Mouse (Mus musculus): Measurements from ENCODE around the gene Osgin1. TPM values are rescaled to one million over a fixed set of nuclear protein-coding genes. Genes with fewer than 3 reads are reported as not detected.

The Osgin1 gene
- polyA plus RNA-seq, 1 experiment from 2014 or later: 0.76 TPM

DNA sequence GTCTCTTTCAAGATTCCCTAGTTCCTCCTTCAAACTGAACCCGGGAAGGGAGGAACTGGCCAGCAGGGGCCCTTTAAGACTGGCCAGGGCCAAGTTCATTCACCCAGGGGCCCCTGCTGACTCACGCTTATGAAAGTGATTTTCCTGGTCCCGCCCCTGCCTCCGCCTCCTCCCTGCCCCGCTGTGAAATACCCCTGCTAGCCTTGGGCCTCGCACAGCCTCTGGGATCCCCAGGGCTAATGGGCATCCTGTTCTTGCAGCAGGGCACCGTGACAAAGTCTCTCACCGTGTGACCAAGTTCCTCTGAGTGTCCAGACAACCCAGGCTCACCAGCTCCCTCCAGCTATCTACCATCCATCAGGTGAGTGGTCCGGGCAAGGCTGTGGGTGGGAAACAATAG lies 3.0 kb downstream of the Osgin1 start:
- Histone ChIP-seq H3K27ac (no peak overlapping the region), H3K4me2 (replicated peaks) (peak overlapping the region; percentile 4; the same call in 1 of the 2 replicates), H3K4me1 (peaks cover 22% of the 10 kb centered on the region), H3K4me3 (no peak overlapping the region), H3K9ac (no peak overlapping the region), H3K9me3 (no peaks in the 10 kb centered on the region), H3K27me3 (peaks cover 7% of the 10 kb centered on the region; the same call in 1 of the 2 replicates), H3K36me3 (no peaks in the 10 kb centered on the region)
- no peak for ATAC-seq (ENCODE audit: low FRiP score, low read depth)
- WGBS: 18% methylated on average over 9 of the region's 9 CpGs

DNA sequence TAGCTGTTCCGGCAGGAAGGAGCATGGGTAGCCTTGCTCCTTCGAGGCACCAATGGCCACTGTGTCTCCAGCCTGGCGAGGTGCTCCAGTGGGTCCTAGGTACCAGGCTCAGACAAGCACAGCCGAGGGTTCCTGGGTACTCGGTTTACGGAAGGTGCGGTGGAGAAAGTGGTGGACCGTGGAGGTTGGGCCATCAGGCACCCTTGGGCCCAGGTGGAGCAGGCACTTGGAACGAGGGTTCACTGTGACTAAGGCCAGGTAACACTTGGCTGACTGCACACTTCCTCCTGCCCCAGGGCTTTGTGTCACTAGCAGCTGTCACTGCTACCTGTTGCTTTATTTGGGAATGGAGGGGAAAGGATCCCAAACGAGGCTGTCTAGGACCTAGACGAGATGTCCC lies 3.6 kb downstream of the Osgin1 start:
- 66% methylated on average over 11 of the region's 11 CpGs for WGBS
- no peak overlapping the region for H3K9ac ChIP-seq
- H3K27me3 ChIP-seq: peaks cover 12% of the 10 kb centered on the region; the same call in 1 of the 2 replicates
- no peaks in the 10 kb centered on the region for H3K9me3 ChIP-seq
- no peak overlapping the region for H3K4me3 ChIP-seq
- ATAC-seq (ENCODE audit: low FRiP score, low read depth): no peak
- peak overlapping the region; percentile 4; the same call in 1 of the 2 replicates for H3K4me2 ChIP-seq (replicated peaks)
- H3K27ac ChIP-seq: no peak overlapping the region
- H3K4me1 ChIP-seq: peaks cover 22% of the 10 kb centered on the region
- no peaks in the 10 kb centered on the region for H3K36me3 ChIP-seq

DNA sequence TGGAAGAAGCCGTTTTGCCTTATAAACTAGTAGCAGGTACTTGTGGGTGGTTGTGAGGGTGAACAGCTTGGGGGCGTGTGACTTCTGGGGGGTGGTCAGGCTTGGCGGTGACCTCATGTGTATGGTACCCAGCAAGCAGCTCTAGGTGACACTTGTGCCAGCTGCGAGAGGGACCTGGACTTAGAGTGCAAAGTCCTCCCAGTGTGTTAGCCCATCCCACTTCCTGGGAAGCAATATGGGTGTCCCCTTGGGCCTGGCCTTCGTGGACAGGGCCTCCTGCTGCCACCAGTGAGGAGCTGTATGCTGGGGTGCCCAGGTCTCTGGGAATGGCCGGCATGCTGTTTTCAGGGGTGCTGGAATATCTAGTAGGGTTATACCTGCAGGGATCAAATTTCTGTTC lies 5.0 kb downstream of the Osgin1 start:
- peaks cover 22% of the 10 kb centered on the region for H3K4me1 ChIP-seq
- 0 out of 2 replicates have a peak overlapping the region, but pooled peaks have one; percentile 5 for H3K9ac ChIP-seq
- no peaks in the 10 kb centered on the region for H3K36me3 ChIP-seq
- 79% methylated on average over 6 of the region's 6 CpGs for WGBS
- ATAC-seq (ENCODE audit: low FRiP score, low read depth): no peak
- H3K4me2 ChIP-seq (replicated peaks): no peak overlapping the region
- H3K27ac ChIP-seq: no peak overlapping the region
- H3K27me3 ChIP-seq: peaks cover 12% of the 10 kb centered on the region; the same call in 1 of the 2 replicates
- no peaks in the 10 kb centered on the region for H3K9me3 ChIP-seq
- no peak overlapping the region for H3K4me3 ChIP-seq

DNA sequence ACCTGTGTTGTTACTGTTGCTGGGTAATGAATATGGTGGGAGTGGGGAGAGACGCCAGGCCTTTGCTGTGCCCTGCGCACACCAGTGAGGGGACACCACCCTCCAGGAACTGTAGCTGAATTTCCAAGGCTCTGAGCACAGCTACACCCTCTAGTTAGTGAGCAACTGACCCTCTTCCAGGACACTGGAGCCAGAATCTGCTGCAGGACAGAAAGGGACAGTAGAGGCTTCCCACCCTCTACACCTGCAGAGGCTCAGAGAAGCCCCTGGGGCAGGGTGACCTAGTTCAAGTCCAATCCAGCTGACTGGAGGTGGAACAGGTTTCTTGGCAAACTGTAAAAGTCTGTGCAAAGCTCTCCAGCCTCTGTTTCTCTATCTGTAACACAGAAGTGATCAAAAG lies 5.5 kb downstream of the Osgin1 start:
- no peaks in the 10 kb centered on the region for H3K36me3 ChIP-seq
- peaks cover 22% of the 10 kb centered on the region for H3K4me1 ChIP-seq
- 92% methylated on average over 2 of the region's 2 CpGs for WGBS
- H3K27me3 ChIP-seq: peaks cover 12% of the 10 kb centered on the region; the same call in 1 of the 2 replicates
- no peak overlapping the region for H3K27ac ChIP-seq
- no peak for ATAC-seq (ENCODE audit: low FRiP score, low read depth)
- no peak overlapping the region for H3K9ac ChIP-seq
- H3K4me2 ChIP-seq (replicated peaks): no peak overlapping the region
- H3K9me3 ChIP-seq: no peaks in the 10 kb centered on the region
- no peak overlapping the region for H3K4me3 ChIP-seq

DNA sequence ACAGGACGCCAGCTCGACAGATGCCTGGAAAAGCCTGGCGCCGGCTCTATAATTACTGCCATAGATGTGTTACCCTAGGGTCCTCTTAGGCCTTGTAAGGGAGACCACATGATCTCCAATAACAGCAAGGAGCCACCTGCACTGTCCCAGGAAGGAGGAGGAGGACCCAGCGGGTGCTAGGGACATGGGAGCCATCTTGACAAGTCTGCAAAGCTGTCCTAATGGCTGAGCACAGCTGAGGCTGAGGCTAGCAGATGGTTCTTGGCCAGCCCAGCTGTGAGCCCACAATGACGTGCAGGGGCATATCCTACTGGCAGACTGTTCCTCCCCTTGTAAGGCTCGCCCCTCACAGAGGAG lies 5.9 kb downstream of the Osgin1 start:
- Histone ChIP-seq H3K36me3 (no peaks in the 10 kb centered on the region), H3K27me3 (peaks cover 12% of the 10 kb centered on the region; the same call in 1 of the 2 replicates), H3K9ac (no peak overlapping the region), H3K9me3 (no peaks in the 10 kb centered on the region), H3K4me1 (peaks cover 22% of the 10 kb centered on the region), H3K4me2 (replicated peaks) (0 out of 2 replicates have a peak overlapping the region, but pooled peaks have one; percentile 41), H3K27ac (no peak overlapping the region), H3K4me3 (no peak overlapping the region)
- 53% methylated on average over 7 of the region's 7 CpGs for WGBS
- ATAC-seq (ENCODE audit: low FRiP score, low read depth): peak; percentile 57; the same call in 1 of the 2 replicates

DNA sequence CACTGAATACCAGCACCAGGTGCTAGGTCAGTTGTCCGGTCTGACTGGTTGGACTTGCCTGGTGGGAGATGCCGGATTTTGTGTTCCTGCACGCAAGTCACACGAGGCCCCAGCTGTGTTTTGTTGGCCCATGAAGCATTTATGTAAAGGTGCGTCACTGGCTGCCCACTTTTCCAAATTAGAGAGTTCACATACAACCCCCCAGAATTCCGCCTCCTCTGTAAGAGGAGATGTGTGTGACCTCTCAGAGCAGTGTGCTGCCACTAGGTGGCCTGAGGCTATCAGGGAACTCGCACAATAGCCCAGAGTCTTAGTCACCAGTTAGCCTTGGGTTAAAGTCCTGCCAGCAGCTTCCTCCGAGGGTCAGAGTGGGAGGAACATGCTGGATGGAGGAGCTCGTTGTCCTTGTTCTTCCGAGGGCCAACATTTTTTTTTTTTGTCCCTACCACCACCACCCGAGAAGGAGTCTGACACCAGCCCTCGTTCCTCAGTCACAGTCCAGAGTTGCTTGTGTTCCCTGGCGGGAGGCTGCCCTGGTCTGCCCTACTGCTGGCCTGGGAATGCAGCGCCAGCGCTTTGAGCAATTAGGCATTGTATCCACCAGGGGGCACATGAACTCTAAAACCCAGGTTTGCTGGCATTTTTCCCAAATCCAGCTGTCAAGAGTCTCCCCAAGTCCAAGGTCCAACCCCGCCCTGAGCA lies 6.5 kb downstream of the Osgin1 start:
- no peak overlapping the region for H3K27ac ChIP-seq
- WGBS: 15% methylated on average over 16 of the region's 16 CpGs
- no peak overlapping the region for H3K9ac ChIP-seq
- H3K36me3 ChIP-seq: no peaks in the 10 kb centered on the region
- peaks cover 13% of the 10 kb centered on the region; the same call in 1 of the 2 replicates for H3K27me3 ChIP-seq
- peaks cover 22% of the 10 kb centered on the region for H3K4me1 ChIP-seq
- no peak overlapping the region for H3K4me3 ChIP-seq
- H3K9me3 ChIP-seq: no peaks in the 10 kb centered on the region
- no peak; the same call in 1 of the 2 replicates for ATAC-seq (ENCODE audit: low FRiP score, low read depth)
- H3K4me2 ChIP-seq (replicated peaks): peak overlapping the region; percentile 41

DNA sequence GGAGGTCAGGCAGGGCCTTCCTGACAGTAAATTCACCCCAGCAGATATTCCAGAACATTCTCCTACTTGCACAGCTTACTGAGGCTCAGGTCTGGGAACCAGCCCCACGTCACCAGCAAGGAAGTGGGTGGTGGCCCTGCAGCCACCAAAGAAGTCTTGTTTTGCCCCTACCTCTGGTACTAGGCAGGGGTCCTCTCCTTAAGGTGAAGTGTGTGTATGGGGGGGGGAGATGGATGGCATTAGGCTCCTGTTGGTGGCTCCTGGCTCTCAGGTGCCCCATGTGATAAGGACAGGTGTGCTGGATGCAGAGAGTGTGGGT lies 7.0 kb downstream of the Osgin1 start:
- no peak overlapping the region for H3K4me3 ChIP-seq
- no peaks in the 10 kb centered on the region for H3K9me3 ChIP-seq
- H3K4me1 ChIP-seq: peaks cover 22% of the 10 kb centered on the region
- peaks cover 15% of the 10 kb centered on the region; the same call in 1 of the 2 replicates for H3K27me3 ChIP-seq
- H3K9ac ChIP-seq: no peak overlapping the region
- H3K36me3 ChIP-seq: no peaks in the 10 kb centered on the region
- peak overlapping the region; percentile 41 for H3K4me2 ChIP-seq (replicated peaks)
- no peak overlapping the region for H3K27ac ChIP-seq
- 52% methylated on average over 1 of the region's 1 CpGs for WGBS
- ATAC-seq (ENCODE audit: low FRiP score, low read depth): no peak

DNA sequence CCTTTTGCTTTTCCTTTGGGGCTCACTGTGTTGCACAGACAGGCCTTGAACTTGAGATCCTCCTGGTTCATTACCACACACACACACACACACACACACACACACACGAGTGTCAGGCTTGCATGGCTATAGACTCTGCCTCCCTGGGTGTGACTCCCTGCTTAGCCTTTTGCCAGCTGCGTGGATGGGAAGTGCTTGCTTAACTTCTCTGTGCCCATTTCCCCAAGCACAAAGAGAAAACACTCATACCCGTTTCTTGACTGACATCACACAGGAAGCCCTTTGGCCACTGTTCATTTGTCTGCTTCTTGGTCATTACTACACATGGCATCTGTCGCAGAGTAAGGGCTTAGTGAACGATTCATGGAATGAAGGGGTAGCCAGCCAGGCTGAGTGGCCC lies 8.1 kb downstream of the Osgin1 start:
- WGBS: 58% methylated on average over 5 of the region's 5 CpGs
- H3K27ac ChIP-seq: no peak overlapping the region
- no peak overlapping the region for H3K4me2 ChIP-seq (replicated peaks)
- H3K4me3 ChIP-seq: no peak overlapping the region
- H3K9ac ChIP-seq: no peak overlapping the region
- H3K36me3 ChIP-seq: no peaks in the 10 kb centered on the region
- H3K9me3 ChIP-seq: no peaks in the 10 kb centered on the region
- peaks cover 16% of the 10 kb centered on the region for H3K27me3 ChIP-seq
- ATAC-seq (ENCODE audit: low FRiP score, low read depth): no peak
- H3K4me1 ChIP-seq: peaks cover 21% of the 10 kb centered on the region

DNA sequence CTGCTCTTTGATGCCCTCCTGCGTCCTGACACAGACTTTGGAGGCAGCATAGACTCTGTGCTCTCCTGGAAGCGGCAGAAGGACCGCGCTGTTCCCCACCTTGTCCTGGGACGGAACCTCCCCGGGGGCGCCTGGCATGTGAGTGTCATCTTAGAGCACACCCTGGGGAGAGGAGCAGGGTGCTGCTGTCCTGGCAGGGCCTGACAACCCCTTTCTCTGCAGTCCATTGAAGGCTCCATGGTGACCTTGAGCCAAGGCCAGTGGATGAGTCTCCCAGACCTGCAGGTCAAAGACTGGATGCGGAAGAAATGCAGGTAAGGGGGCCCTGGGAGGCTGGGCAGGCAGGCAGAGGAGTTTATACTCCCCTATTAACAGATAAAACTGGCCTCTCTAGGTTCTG lies 9.0 kb downstream of the Osgin1 start:
- H3K36me3 ChIP-seq: no peaks in the 10 kb centered on the region
- no peak for ATAC-seq (ENCODE audit: low FRiP score, low read depth)
- WGBS: 92% methylated on average over 8 of the region's 8 CpGs
- H3K4me1 ChIP-seq: peaks cover 27% of the 10 kb centered on the region
- H3K4me3 ChIP-seq: no peak overlapping the region
- H3K4me2 ChIP-seq (replicated peaks): no peak overlapping the region
- H3K9ac ChIP-seq: no peak overlapping the region
- H3K27ac ChIP-seq: no peak overlapping the region
- H3K9me3 ChIP-seq: no peaks in the 10 kb centered on the region
- peaks cover 25% of the 10 kb centered on the region for H3K27me3 ChIP-seq

DNA sequence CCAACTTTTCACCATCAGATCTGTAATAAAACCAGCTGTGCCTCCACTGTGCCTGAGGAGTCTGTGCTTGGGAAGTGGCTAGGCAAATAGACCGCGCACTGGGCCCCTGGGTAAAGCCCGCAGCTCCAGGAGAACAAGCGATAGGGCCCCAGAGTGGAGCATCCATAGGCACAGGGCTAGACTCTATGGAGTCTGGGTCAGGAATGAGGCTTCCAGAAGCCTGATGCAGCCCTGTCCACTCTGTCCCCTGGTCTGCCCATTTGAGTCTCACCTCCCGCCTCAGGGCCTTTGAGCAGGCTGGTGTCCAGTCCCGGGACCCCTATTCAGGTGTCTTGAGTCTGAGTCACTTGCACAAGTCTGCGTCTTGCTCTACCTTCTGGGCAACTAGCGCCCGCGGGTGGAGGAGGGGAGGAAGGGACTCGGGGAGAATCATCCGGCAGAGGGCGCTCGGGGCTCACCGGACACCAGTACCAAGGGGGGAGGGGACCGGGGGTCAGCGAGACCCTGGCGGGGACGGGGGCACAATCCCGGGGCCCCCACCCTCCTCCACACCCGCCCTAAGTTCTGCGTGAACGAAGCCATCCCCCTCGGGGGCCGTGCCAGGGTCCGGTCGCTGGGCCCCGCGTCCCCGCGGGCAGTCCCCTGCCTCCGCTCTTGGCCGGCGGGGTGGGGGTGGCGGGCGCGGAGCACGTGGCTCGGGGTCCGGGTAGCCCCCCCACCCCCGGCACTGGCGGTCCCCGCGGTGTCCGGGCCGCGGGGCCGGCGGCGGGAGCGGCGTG lies 12.5 kb downstream of the Osgin1 start, which contains the start of gene Necab2:
Necab2 (plus strand) TSS at position 509 of the 779 bp plus-strand sequence.
- no peak within 1 kb of the TSS for H3K27ac ChIP-seq
- peaks cover 14% of the 10 kb centered on the region for H3K4me1 ChIP-seq
- peaks cover 45% of the 10 kb centered on the region for H3K27me3 ChIP-seq
- no peaks in the 10 kb centered on the region for H3K36me3 ChIP-seq
- H3K4me2 ChIP-seq (replicated peaks): peak within 1 kb of the TSS; percentile 83
- peak within 1 kb of the TSS; percentile 71 for H3K4me3 ChIP-seq
- H3K9me3 ChIP-seq: no peaks in the 10 kb centered on the region
- WGBS: 1% methylated on average over 40 of the region's 52 CpGs
- peak within 1 kb of the TSS; percentile 74 for H3K9ac ChIP-seq
- ATAC-seq (ENCODE audit: low FRiP score, low read depth): peak; percentile 68

DNA sequence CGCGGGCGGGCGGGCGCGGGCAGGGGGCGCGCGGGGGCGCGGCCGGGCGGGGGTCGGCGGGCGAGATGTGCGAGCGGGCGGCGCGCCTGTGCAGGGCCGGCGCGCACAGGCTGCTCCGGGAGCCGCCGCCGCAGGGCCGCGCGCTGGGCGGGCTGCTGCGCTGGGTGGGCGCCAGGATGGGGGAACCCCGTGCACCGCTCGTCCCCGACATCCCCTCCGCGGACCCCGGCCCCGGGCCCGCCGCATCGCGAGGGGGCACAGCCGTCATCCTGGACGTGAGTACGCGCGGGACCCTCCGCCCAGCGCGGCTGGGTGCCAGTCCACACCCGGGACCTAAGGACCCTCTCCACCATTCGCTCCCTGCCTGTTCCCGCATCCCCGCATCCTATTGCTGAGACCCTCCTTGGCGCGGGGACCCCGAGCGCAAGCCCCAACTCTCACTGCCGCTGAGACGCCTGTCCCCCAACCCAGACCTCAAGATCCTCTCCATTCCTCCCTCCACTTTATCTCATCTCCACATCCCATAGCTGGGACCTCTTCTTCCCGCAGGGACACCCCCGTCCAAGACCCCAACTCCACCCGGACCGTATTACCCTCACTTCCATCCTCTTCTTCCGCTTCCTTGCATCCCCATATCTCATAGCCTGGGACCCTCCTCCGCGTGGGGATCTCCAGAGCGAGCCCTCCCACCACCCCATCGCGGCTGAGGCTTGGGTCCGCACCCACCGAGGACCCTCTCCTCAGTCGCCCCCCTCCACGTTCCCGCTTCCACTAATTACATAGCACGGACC lies 13.3 kb downstream of the Osgin1 start:
- no peaks in the 10 kb centered on the region for H3K9me3 ChIP-seq
- H3K27ac ChIP-seq: no peak overlapping the region
- H3K36me3 ChIP-seq: no peaks in the 10 kb centered on the region
- H3K27me3 ChIP-seq: peaks cover 38% of the 10 kb centered on the region
- peaks cover 14% of the 10 kb centered on the region for H3K4me1 ChIP-seq
- peak; percentile 33; the same call in 1 of the 2 replicates for ATAC-seq (ENCODE audit: low FRiP score, low read depth)
- WGBS: under 1% methylated on average over 47 of the region's 80 CpGs
- H3K4me2 ChIP-seq (replicated peaks): peak overlapping the region; percentile 83
- peak overlapping the region; percentile 71 for H3K4me3 ChIP-seq
- peak overlapping the region; percentile 74 for H3K9ac ChIP-seq

DNA sequence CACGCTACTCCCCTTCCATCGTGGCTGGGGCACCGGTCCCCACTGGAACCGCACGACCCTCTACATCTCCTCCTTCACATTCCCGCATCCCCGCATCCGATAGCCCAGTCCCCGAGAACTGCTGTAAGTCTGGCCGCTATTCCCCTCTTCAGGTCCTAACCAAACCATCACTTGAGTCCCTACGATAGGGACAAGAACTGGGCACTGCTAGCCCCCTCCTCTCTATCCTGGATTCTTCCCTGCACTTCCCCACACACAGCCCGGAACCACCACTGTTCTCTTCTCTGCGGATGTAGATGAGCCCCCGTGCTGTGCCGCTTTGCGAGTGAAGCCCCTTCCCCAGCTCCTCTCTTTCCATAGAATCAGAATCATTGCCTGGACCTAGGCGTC lies 13.9 kb downstream of the Osgin1 start:
- H3K27me3 ChIP-seq: peaks cover 35% of the 10 kb centered on the region
- H3K4me2 ChIP-seq (replicated peaks): peak overlapping the region; percentile 83
- no peaks in the 10 kb centered on the region for H3K36me3 ChIP-seq
- ATAC-seq (ENCODE audit: low FRiP score, low read depth): no peak
- peak overlapping the region; percentile 74 for H3K9ac ChIP-seq
- H3K4me3 ChIP-seq: peak overlapping the region; percentile 71
- 2% methylated on average over 17 of the region's 17 CpGs for WGBS
- no peaks in the 10 kb centered on the region for H3K9me3 ChIP-seq
- H3K4me1 ChIP-seq: peaks cover 14% of the 10 kb centered on the region
- no peak overlapping the region for H3K27ac ChIP-seq

Measured in limb, embryonic 13.5 days (tissue).